Mouse (Mus musculus): ENCODE measurements around the gene Ppp1r13b. TPM values are rescaled to one million over a fixed set of nuclear protein-coding genes. Genes with fewer than 3 reads are reported as not detected.

The Ppp1r13b gene
- polyA plus RNA-seq, 1 experiment from 2014 or later: 15.5 TPM

GRCm38 (mm10) chr12:111820708-111821107, 87.2 kb downstream of the Ppp1r13b start:
- Histone ChIP-seq H3K4me3 (ENCODE audit: control insufficient read depth in 1 of 2, insufficient read depth in 1 of 2, low read depth in 1 of 2, low read length in 2 of 2) (no peak overlapping the region), H3K4me2 (ENCODE audit: low read length) (no peak overlapping the region), H3K9ac (ENCODE audit: low read length) (no peak overlapping the region), H3K27ac (replicated peaks in 1 of 2; ENCODE audit: control insufficient read depth in 1 of 2, insufficient read depth in 1 of 2, low read depth in 2 of 2, low read length in 2 of 2) (no peak overlapping the region), H3K27me3 (ENCODE audit: control insufficient read depth, insufficient read depth, low read length) (no peaks in the 10 kb centered on the region), H3K9me3 (ENCODE audit: control insufficient read depth, low read length) (no peaks in the 10 kb centered on the region), H3K36me3 (ENCODE audit: control insufficient read depth, insufficient read depth, low read length) (peaks cover 35% of the 10 kb centered on the region), H3K4me1 (ENCODE audit: control insufficient read depth in 2 of 2, insufficient read depth in 2 of 2, low read length in 2 of 2) (peaks cover 10 to 25% of the 10 kb centered on the region in 2 experiments)
- 94% methylated on average over 7 of the region's 7 CpGs for WGBS
- no peak for ATAC-seq (ENCODE audit: insufficient number of reproducible peaks, insufficient read depth, low FRiP score, low read depth)

GRCm38 (mm10) chr12:111819936-111820335, 88.0 kb downstream of the Ppp1r13b start:
- Histone ChIP-seq H3K36me3 (ENCODE audit: control insufficient read depth, insufficient read depth, low read length) (peaks cover 27% of the 10 kb centered on the region), H3K4me3 (ENCODE audit: control insufficient read depth in 1 of 2, insufficient read depth in 1 of 2, low read depth in 1 of 2, low read length in 2 of 2) (no peak overlapping the region), H3K4me1 (ENCODE audit: control insufficient read depth in 2 of 2, insufficient read depth in 2 of 2, low read length in 2 of 2) (peaks cover 17 to 32% of the 10 kb centered on the region in 2 experiments), H3K4me2 (ENCODE audit: low read length) (no peak overlapping the region), H3K9ac (ENCODE audit: low read length) (no peak overlapping the region), H3K9me3 (ENCODE audit: control insufficient read depth, low read length) (no peaks in the 10 kb centered on the region), H3K27ac (replicated peaks in 1 of 2; ENCODE audit: control insufficient read depth in 1 of 2, insufficient read depth in 1 of 2, low read depth in 2 of 2, low read length in 2 of 2) (no peak overlapping the region), H3K27me3 (ENCODE audit: control insufficient read depth, insufficient read depth, low read length) (no peaks in the 10 kb centered on the region)
- no peak for ATAC-seq (ENCODE audit: insufficient number of reproducible peaks, insufficient read depth, low FRiP score, low read depth)
- WGBS: 77% methylated on average over 8 of the region's 8 CpGs

- peaks cover 17 to 38% of the 10 kb centered on the region in 2 experiments for H3K4me1 ChIP-seq (ENCODE audit: control insufficient read depth in 2 of 2, insufficient read depth in 2 of 2, low read length in 2 of 2)
- no peak overlapping the region for H3K4me3 ChIP-seq (ENCODE audit: control insufficient read depth in 1 of 2, insufficient read depth in 1 of 2, low read depth in 1 of 2, low read length in 2 of 2)
- H3K27ac ChIP-seq (replicated peaks in 1 of 2; ENCODE audit: control insufficient read depth in 1 of 2, insufficient read depth in 1 of 2, low read depth in 2 of 2, low read length in 2 of 2): no peak overlapping the region
- H3K9ac ChIP-seq (ENCODE audit: low read length): no peak overlapping the region
- H3K9me3 ChIP-seq (ENCODE audit: control insufficient read depth, low read length): no peaks in the 10 kb centered on the region
- no peak for ATAC-seq (ENCODE audit: insufficient number of reproducible peaks, insufficient read depth, low FRiP score, low read depth)
- WGBS: 94% methylated on average over 8 of the region's 8 CpGs
- H3K4me2 ChIP-seq (ENCODE audit: low read length): no peak overlapping the region
- H3K36me3 ChIP-seq (ENCODE audit: control insufficient read depth, insufficient read depth, low read length): peaks cover 9% of the 10 kb centered on the region
- H3K27me3 ChIP-seq (ENCODE audit: control insufficient read depth, insufficient read depth, low read length): no peaks in the 10 kb centered on the region
Measured at GRCm38 (mm10) chr12:111817991-111818390, 89.9 kb downstream of the Ppp1r13b start.

GRCm38 (mm10) chr12:111816967-111817366, 90.9 kb downstream of the Ppp1r13b start:
- no peaks in the 10 kb centered on the region for H3K27me3 ChIP-seq (ENCODE audit: control insufficient read depth, insufficient read depth, low read length)
- H3K4me2 ChIP-seq (ENCODE audit: low read length): peak overlapping the region; percentile 80; the same call in 1 of the 2 replicates
- peaks cover 5% of the 10 kb centered on the region; the same call in 1 of the 2 replicates for H3K36me3 ChIP-seq (ENCODE audit: control insufficient read depth, insufficient read depth, low read length)
- no peak for ATAC-seq (ENCODE audit: insufficient number of reproducible peaks, insufficient read depth, low FRiP score, low read depth)
- H3K4me1 ChIP-seq (ENCODE audit: control insufficient read depth in 2 of 2, insufficient read depth in 2 of 2, low read length in 2 of 2): peaks cover 20 to 44% of the 10 kb centered on the region in 2 experiments
- no peak overlapping the region for H3K9ac ChIP-seq (ENCODE audit: low read length)
- 63% methylated on average over 9 of the region's 9 CpGs for WGBS
- 0 out of 4 replicates have a peak overlapping the region, but pooled peaks of 1 of the 2 experiments have one; percentile 13 for H3K27ac ChIP-seq (replicated peaks in 1 of 2; ENCODE audit: control insufficient read depth in 1 of 2, insufficient read depth in 1 of 2, low read depth in 2 of 2, low read length in 2 of 2)
- H3K9me3 ChIP-seq (ENCODE audit: control insufficient read depth, low read length): no peaks in the 10 kb centered on the region
- no peak overlapping the region for H3K4me3 ChIP-seq (ENCODE audit: control insufficient read depth in 1 of 2, insufficient read depth in 1 of 2, low read depth in 1 of 2, low read length in 2 of 2)

GRCm38 (mm10) chr12:111816528-111816927, 91.4 kb downstream of the Ppp1r13b start:
- no peak overlapping the region for H3K4me3 ChIP-seq (ENCODE audit: control insufficient read depth in 1 of 2, insufficient read depth in 1 of 2, low read depth in 1 of 2, low read length in 2 of 2)
- no peaks in the 10 kb centered on the region for H3K9me3 ChIP-seq (ENCODE audit: control insufficient read depth, low read length)
- peaks cover 20 to 44% of the 10 kb centered on the region in 2 experiments for H3K4me1 ChIP-seq (ENCODE audit: control insufficient read depth in 2 of 2, insufficient read depth in 2 of 2, low read length in 2 of 2)
- H3K27me3 ChIP-seq (ENCODE audit: control insufficient read depth, insufficient read depth, low read length): no peaks in the 10 kb centered on the region
- H3K9ac ChIP-seq (ENCODE audit: low read length): 0 out of 2 replicates have a peak overlapping the region, but pooled peaks have one; percentile 0
- H3K27ac ChIP-seq (replicated peaks in 1 of 2; ENCODE audit: control insufficient read depth in 1 of 2, insufficient read depth in 1 of 2, low read depth in 2 of 2, low read length in 2 of 2): 0 out of 4 replicates have a peak overlapping the region, but pooled peaks have one; percentile 10 to 13
- ATAC-seq (ENCODE audit: insufficient number of reproducible peaks, insufficient read depth, low FRiP score, low read depth): no peak
- peaks cover 5% of the 10 kb centered on the region; the same call in 1 of the 2 replicates for H3K36me3 ChIP-seq (ENCODE audit: control insufficient read depth, insufficient read depth, low read length)
- 48% methylated on average over 13 of the region's 13 CpGs for WGBS
- H3K4me2 ChIP-seq (ENCODE audit: low read length): peak overlapping the region; percentile 80

GRCm38 (mm10) chr12:111814769-111815762, 92.8 kb downstream of the Ppp1r13b start:
- ATAC-seq (ENCODE audit: insufficient number of reproducible peaks, insufficient read depth, low FRiP score, low read depth): no peak
- H3K4me2 ChIP-seq (ENCODE audit: low read length): peak overlapping the region; percentile 80
- peak overlapping the region; percentile 61 to 75 for H3K4me3 ChIP-seq (ENCODE audit: control insufficient read depth in 1 of 2, insufficient read depth in 1 of 2, low read depth in 1 of 2, low read length in 2 of 2)
- peak overlapping the region; percentile 77 for H3K9ac ChIP-seq (ENCODE audit: low read length)
- H3K27me3 ChIP-seq (ENCODE audit: control insufficient read depth, insufficient read depth, low read length): no peaks in the 10 kb centered on the region
- H3K36me3 ChIP-seq (ENCODE audit: control insufficient read depth, insufficient read depth, low read length): no peaks in the 10 kb centered on the region
- peaks cover 21 to 45% of the 10 kb centered on the region in 2 experiments for H3K4me1 ChIP-seq (ENCODE audit: control insufficient read depth in 2 of 2, insufficient read depth in 2 of 2, low read length in 2 of 2)
- 17% methylated on average over 19 of the region's 19 CpGs for WGBS
- peak overlapping the region in 1 of 2 experiments; percentile 92; a peak in 3 of 4 replicates for H3K27ac ChIP-seq (replicated peaks in 1 of 2; ENCODE audit: control insufficient read depth in 1 of 2, insufficient read depth in 1 of 2, low read depth in 2 of 2, low read length in 2 of 2)
- H3K9me3 ChIP-seq (ENCODE audit: control insufficient read depth, low read length): no peaks in the 10 kb centered on the region

GRCm38 (mm10) chr12:111813766-111814617, 93.9 kb downstream of the Ppp1r13b start, which contains the start of the genes Xrcc3 and Zfyve21:
Xrcc3 (minus strand) TSS chr12:111813873.
Zfyve21 (plus strand) TSS chr12:111814170.
- Histone ChIP-seq H3K9me3 (ENCODE audit: control insufficient read depth, low read length) (no peaks in the 10 kb centered on the region), H3K36me3 (ENCODE audit: control insufficient read depth, insufficient read depth, low read length) (peaks cover 5% of the 10 kb centered on the region; the same call in 1 of the 2 replicates), H3K4me2 (ENCODE audit: low read length) (peak within 1 kb of the TSS; percentile 88), H3K4me1 (ENCODE audit: control insufficient read depth in 2 of 2, insufficient read depth in 2 of 2, low read length in 2 of 2) (peaks cover 22 to 51% of the 10 kb centered on the region in 2 experiments), H3K27me3 (ENCODE audit: control insufficient read depth, insufficient read depth, low read length) (no peaks in the 10 kb centered on the region), H3K27ac (replicated peaks in 1 of 2; ENCODE audit: control insufficient read depth in 1 of 2, insufficient read depth in 1 of 2, low read depth in 2 of 2, low read length in 2 of 2) (peak within 1 kb of the TSS; percentile 76 to 92), H3K9ac (ENCODE audit: low read length) (peak within 1 kb of the TSS; percentile 79), H3K4me3 (ENCODE audit: control insufficient read depth in 1 of 2, insufficient read depth in 1 of 2, low read depth in 1 of 2, low read length in 2 of 2) (peak within 1 kb of the TSS; percentile 75 to 78)
- WGBS: under 1% methylated on average over 87 of the region's 87 CpGs
- ATAC-seq (ENCODE audit: insufficient number of reproducible peaks, insufficient read depth, low FRiP score, low read depth): peak; percentile 98

Data from heart, embryonic 14.5 days (tissue).